Mouse (Mus musculus): ENCODE results near the gene Schip1.

- no peak for TF ChIP-seq CTCF (IDR thresholded peaks at IDR 0.05; ENCODE audit: low read depth)
- TF ChIP-seq EP300 (IDR thresholded peaks at IDR 0.05; ENCODE audit: low read depth): no peak
These were observed 320.9 kb downstream of the Schip1 start for GRCm38 (mm10) chr3:68385544-68385943.
